Mouse (Mus musculus): ENCODE data around the gene Slc27a5. TPM values are rescaled to one million over a fixed set of nuclear protein-coding genes. Genes with fewer than 3 reads are reported as not detected.

Gene Slc27a5
- polyA plus RNA-seq, 1 experiment: 0.89 TPM

DNA sequence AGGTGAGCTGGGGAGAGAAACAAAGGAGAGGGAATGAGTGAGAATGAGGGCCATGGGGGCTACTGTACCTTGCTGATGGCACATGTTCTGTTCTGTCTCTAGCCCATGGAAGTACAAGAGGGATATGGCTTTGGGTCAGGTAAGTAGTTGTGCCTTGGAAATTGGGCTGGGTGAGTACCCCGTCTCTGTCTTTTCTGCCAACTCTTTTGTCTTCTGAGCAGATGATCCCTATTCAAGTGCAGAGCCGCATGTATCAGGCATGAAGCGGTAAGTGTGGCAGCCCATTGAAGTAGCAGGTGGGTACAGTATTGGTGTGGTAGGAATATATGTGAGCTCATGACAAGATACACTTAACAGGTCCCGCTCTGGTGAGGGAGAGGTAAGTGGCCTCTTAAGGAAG, 31.0 kb upstream of the Slc27a5 start:
- H3K36me3 ChIP-seq (ENCODE audit: control insufficient read depth, insufficient read depth, low read length): peaks cover 56% of the 10 kb centered on the region

DNA sequence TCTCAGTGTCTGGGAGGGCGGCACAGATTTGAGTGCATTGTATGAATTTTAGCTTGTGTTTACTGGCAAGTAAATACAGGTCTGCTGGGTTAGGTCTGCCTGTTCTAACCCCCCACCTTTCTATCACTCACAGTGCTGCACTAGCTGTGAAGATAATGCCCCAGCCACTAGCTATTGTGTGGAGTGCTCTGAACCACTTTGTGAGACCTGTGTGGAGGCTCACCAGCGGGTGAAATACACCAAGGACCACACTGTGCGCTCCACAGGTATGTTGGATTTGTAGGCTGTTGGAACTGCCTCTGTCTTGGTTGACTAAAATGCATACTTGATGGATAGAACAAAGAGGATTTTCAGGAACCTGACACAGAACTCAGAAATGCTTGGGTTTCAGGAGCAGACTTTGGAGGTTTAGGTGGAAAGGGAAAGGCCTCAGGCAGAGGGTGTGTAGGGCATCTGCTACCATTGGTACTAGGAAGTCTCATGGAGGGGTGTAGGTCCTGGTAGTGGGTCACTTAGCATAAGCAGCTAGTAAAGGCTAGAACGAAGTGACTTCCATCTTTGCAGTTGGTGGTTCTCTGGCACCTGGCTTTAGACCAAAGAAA, 27.6 kb upstream of the Slc27a5 start:
- Histone ChIP-seq H3K4me3 (ENCODE audit: control insufficient read depth, insufficient read depth, low read length) (peak overlapping the region; percentile 73; the same call in 1 of the 2 replicates), H3K27me3 (ENCODE audit: control insufficient read depth, insufficient read depth, low read length) (no peaks in the 10 kb centered on the region), H3K36me3 (ENCODE audit: control insufficient read depth, insufficient read depth, low read length) (peaks cover 39% of the 10 kb centered on the region), H3K27ac (ENCODE audit: control insufficient read depth, insufficient read depth, low read length) (no peak overlapping the region), H3K4me1 (replicated peaks; ENCODE audit: control insufficient read depth, insufficient read depth, low read length) (peaks cover 21% of the 10 kb centered on the region)
- 35% methylated on average over 4 of the region's 4 CpGs for WGBS
- TF ChIP-seq POLR2A (IDR thresholded peaks at IDR 0.05; ENCODE audit: control insufficient read depth, extremely low read depth, insufficient read depth, low read length, poor library complexity) (no peak), CTCF (IDR thresholded peaks at IDR 0.05; ENCODE audit: borderline replicate concordance, control insufficient read depth, extremely low read depth, insufficient read depth, low read length, poor library complexity) (no peak)
- DNase-seq: no peak

More for the DNA sequence above, 31.0 kb upstream of the Slc27a5 start:
- over 99% methylated on average over 4 of the region's 4 CpGs for WGBS
- no peak for TF ChIP-seq POLR2A (IDR thresholded peaks at IDR 0.05; ENCODE audit: control insufficient read depth, extremely low read depth, insufficient read depth, low read length, poor library complexity)
- TF ChIP-seq CTCF (IDR thresholded peaks at IDR 0.05; ENCODE audit: borderline replicate concordance, control insufficient read depth, extremely low read depth, insufficient read depth, low read length, poor library complexity): no peak
- no peak for DNase-seq
- Histone ChIP-seq H3K27me3 (ENCODE audit: control insufficient read depth, insufficient read depth, low read length) (no peaks in the 10 kb centered on the region), H3K4me1 (replicated peaks; ENCODE audit: control insufficient read depth, insufficient read depth, low read length) (peaks cover 17% of the 10 kb centered on the region), H3K4me3 (ENCODE audit: control insufficient read depth, insufficient read depth, low read length) (no peak overlapping the region), H3K27ac (ENCODE audit: control insufficient read depth, insufficient read depth, low read length) (no peak overlapping the region)

DNA sequence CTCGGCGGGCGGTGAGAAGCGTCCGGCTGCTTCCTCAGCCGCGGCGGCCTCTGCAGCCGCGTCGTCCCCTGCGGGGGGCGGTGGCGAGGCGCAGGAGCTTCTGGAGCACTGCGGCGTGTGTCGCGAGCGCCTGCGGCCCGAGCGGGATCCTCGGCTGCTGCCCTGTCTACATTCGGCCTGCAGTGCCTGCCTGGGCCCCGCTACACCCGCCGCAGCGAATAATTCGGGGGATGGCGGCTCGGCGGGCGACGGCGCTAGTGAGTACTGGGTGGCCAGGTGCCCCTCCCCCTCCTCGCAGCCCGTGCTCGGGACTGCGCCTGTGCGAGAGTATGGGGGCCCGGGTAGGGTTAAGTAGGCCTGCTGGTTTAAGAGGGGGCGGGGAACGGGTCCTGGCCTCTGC, 26.8 kb upstream of the Slc27a5 start:
- no peaks in the 10 kb centered on the region for H3K27me3 ChIP-seq (ENCODE audit: control insufficient read depth, insufficient read depth, low read length)
- peak overlapping the region; percentile 73 for H3K4me3 ChIP-seq (ENCODE audit: control insufficient read depth, insufficient read depth, low read length)
- DNase-seq: peak; percentile 82
- under 1% methylated on average over 44 of the region's 44 CpGs for WGBS
- H3K27ac ChIP-seq (ENCODE audit: control insufficient read depth, insufficient read depth, low read length): peak overlapping the region; percentile 5; the same call in 1 of the 2 replicates
- peaks cover 21% of the 10 kb centered on the region for H3K4me1 ChIP-seq (replicated peaks; ENCODE audit: control insufficient read depth, insufficient read depth, low read length)
- TF ChIP-seq POLR2A (IDR thresholded peaks at IDR 0.05; ENCODE audit: control insufficient read depth, extremely low read depth, insufficient read depth, low read length, poor library complexity) (no peak), CTCF (IDR thresholded peaks at IDR 0.05; ENCODE audit: borderline replicate concordance, control insufficient read depth, extremely low read depth, insufficient read depth, low read length, poor library complexity) (no peak)
- peaks cover 31% of the 10 kb centered on the region for H3K36me3 ChIP-seq (ENCODE audit: control insufficient read depth, insufficient read depth, low read length)

DNA sequence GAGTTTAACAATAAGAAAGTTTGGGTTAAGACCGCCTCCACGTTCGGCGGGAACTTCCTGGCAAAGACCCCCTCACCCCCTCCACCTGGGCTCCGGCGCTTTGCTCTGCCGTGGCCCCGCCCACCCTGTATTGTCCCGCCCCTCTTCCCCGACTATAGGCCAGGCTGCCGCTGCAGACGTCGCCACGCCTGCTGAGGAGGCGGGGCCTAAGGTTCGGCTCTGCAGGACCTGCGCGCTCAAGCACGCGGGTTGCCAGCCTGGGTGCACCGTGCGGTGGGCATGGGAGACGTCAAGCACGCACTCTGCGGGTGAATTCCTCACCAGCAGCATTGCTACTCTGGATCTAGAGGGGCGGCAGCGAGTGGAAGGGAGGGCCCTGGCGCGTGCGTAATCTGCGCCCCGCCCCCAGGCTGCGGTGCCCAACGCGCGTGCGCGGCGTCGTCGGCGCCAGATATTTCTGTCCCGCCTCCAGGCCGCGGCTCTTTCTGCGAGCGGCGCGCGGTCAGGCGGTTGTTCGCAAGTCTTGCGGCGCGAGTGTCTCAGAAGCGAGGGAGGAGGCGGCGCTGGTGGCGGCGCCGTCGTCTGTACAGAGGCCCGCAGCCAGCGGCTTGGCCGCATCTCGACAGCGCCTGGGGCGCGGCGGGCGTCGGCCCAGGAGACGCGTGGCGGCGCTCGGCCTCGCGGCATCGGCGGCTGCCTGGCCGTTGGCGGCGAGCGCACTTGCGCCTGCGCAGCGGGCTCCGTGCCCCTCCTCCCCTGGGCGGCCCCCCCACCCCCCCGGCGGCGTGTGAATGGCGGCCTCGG, 26.1 kb upstream of the Slc27a5 start:
- peak overlapping the region; percentile 73 for H3K4me3 ChIP-seq (ENCODE audit: control insufficient read depth, insufficient read depth, low read length)
- peaks cover 21% of the 10 kb centered on the region for H3K4me1 ChIP-seq (replicated peaks; ENCODE audit: control insufficient read depth, insufficient read depth, low read length)
- peak overlapping the region; percentile 74 for H3K27ac ChIP-seq (ENCODE audit: control insufficient read depth, insufficient read depth, low read length)
- under 1% methylated on average over 94 of the region's 95 CpGs for WGBS
- TF ChIP-seq CTCF (IDR thresholded peaks at IDR 0.05; ENCODE audit: borderline replicate concordance, control insufficient read depth, extremely low read depth, insufficient read depth, low read length, poor library complexity) (peak; percentile 35; the same call in 1 of the 2 replicates), POLR2A (IDR thresholded peaks at IDR 0.05; ENCODE audit: control insufficient read depth, extremely low read depth, insufficient read depth, low read length, poor library complexity) (peak; percentile 96)
- H3K36me3 ChIP-seq (ENCODE audit: control insufficient read depth, insufficient read depth, low read length): peaks cover 24% of the 10 kb centered on the region
- no peaks in the 10 kb centered on the region for H3K27me3 ChIP-seq (ENCODE audit: control insufficient read depth, insufficient read depth, low read length)
- peak; percentile 91 for DNase-seq

DNA sequence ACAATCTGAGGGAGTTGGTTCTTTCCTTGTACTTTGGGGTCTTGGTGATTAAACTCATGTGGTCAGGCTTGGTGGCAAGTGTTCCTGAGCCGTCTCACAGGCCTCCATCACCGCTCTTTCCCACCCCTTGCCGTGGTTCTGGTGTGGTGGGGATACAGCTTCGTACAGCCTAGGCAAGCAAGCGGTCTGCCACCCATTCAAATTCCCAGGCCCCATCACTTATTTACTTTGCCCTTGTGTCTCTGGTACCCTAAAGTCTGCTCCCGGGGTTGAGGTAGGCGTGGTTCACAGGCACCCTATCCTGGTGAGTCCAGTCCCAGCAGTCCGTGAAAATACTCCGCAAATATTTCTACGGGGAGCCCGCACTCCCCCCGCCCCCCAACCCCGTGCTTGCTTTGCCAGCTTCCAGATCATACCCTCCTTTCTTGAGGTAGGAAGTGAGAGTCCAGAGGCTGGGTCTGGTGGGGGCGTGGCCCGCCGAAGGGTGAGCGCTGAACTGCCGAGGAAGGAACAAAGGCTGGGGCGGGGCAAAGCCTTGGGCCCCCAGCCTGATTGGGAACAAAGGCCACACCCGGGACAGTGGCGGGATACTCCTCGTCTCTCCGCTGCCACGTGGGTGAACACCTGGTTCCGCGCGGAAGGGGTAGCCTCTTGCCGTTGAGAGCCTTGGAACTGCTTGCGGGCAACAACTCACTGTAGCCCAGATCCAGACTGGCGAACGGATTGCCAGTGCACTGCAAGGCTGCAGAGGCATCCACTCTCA, 25.0 kb upstream of the Slc27a5 start:
- TF ChIP-seq POLR2A (IDR thresholded peaks at IDR 0.05; ENCODE audit: control insufficient read depth, extremely low read depth, insufficient read depth, low read length, poor library complexity) (no peak), CTCF (IDR thresholded peaks at IDR 0.05; ENCODE audit: borderline replicate concordance, control insufficient read depth, extremely low read depth, insufficient read depth, low read length, poor library complexity) (no peak)
- no peaks in the 10 kb centered on the region for H3K27me3 ChIP-seq (ENCODE audit: control insufficient read depth, insufficient read depth, low read length)
- peaks cover 21% of the 10 kb centered on the region for H3K4me1 ChIP-seq (replicated peaks; ENCODE audit: control insufficient read depth, insufficient read depth, low read length)
- H3K27ac ChIP-seq (ENCODE audit: control insufficient read depth, insufficient read depth, low read length): peak overlapping the region; percentile 56
- H3K4me3 ChIP-seq (ENCODE audit: control insufficient read depth, insufficient read depth, low read length): peak overlapping the region; percentile 38
- 3% methylated on average over 31 of the region's 31 CpGs for WGBS
- H3K36me3 ChIP-seq (ENCODE audit: control insufficient read depth, insufficient read depth, low read length): peaks cover 12% of the 10 kb centered on the region
- peak; percentile 76 for DNase-seq

DNA sequence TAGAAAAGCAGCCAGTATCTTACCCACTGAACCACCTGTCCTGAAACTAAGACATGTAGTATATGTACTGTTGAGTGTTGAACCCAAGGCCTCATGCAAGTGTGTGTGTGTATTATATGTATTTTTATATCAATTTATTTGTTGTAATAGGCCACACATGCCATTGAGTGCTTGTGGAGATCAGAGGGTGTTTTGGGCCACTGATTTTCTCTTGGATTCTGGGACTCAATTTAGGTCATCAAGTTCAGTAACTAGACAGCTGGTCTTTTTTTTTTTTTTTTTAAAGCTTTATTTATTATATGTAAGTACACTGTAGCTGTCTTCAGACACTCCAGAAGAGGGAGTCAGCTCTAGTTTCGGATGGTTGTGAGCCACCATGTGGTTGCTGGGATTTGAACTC, 17.2 kb upstream of the Slc27a5 start:
- H3K4me1 ChIP-seq (replicated peaks; ENCODE audit: control insufficient read depth, insufficient read depth, low read length): peaks cover 6% of the 10 kb centered on the region
- H3K4me3 ChIP-seq (ENCODE audit: control insufficient read depth, insufficient read depth, low read length): no peak overlapping the region
- 90% methylated on average over 1 of the region's 1 CpGs for WGBS
- no peaks in the 10 kb centered on the region for H3K36me3 ChIP-seq (ENCODE audit: control insufficient read depth, insufficient read depth, low read length)
- no peak for TF ChIP-seq CTCF (IDR thresholded peaks at IDR 0.05; ENCODE audit: borderline replicate concordance, control insufficient read depth, extremely low read depth, insufficient read depth, low read length, poor library complexity)
- no peak for TF ChIP-seq POLR2A (IDR thresholded peaks at IDR 0.05; ENCODE audit: control insufficient read depth, extremely low read depth, insufficient read depth, low read length, poor library complexity)
- no peak for DNase-seq
- no peaks in the 10 kb centered on the region for H3K27me3 ChIP-seq (ENCODE audit: control insufficient read depth, insufficient read depth, low read length)
- no peak overlapping the region for H3K27ac ChIP-seq (ENCODE audit: control insufficient read depth, insufficient read depth, low read length)
